Comparison of ENCODE assay signal across 24 mouse cellular contexts in the genomic region with DNA sequence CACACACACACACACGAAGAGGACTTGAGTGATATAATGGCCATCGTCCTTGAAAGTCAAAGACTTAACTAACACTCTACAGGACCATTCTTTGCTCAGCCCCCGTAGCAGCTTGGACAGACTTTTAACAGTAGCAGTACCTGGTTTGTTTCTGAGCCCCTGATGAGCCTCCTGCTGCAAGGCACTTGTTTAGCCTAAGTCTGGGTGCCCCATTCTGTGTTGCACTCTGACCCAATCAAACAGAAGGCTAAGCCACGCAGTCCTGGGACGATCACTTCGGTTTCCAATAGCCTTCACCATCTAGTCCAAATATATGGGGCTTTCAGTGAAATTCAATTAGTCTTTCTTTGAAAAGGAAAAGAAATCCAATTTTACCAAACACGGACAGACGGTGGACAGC. TPM values are rescaled to one million over a fixed set of nuclear protein-coding genes. Genes with fewer than 3 reads are reported as not detected.
DNase-seq lines count a peak whose midpoint lies in the region; ATAC-seq and TF ChIP-seq lines count a peak whose summit lies in the region.
"Had no signal": no experiment of that assay in that cellular context is flagged by ENCODE, and none has a peak within 500 bp of the region (broad histone marks: within the 10 kb centered on the region; RNA-seq: fewer than 3 reads in every experiment).

No protein-coding gene starts in this region.

- peak; percentile 58 for DNase-seq in heart, adult 11 months
- no peak for DNase-seq in heart, postnatal 10 days
- DNase-seq in kidney, postnatal 10 days: no peak
- DNase-seq in liver, postnatal 0 days: no peak
- no peak for DNase-seq in liver
- DNase-seq: adrenal gland, adult 8-10 months; adrenal gland, postnatal 14 days; adrenal gland, postnatal 36 days; B cell, adult 2 months; cerebellum, adult 11-12 months; cerebellum, adult 2 months; cerebellum, adult 9-10 months; cerebellum, postnatal 10 days; cerebellum, postnatal 25 days had no signal

- H3K36me3 ChIP-seq in kidney, embryonic 15.5 days: peaks cover 21% of the 10 kb centered on the region
- H3K36me3 ChIP-seq in liver, postnatal 0 days (replicated peaks; ENCODE audit: insufficient read depth, low read length): no peaks in the 10 kb centered on the region

- intact Hi-C loops in heart, postnatal 10 days (cut with DNase I): no loop called here

- H3K9me3 ChIP-seq in kidney, embryonic 15.5 days (replicated peaks): no peaks in the 10 kb centered on the region
- H3K9me3 ChIP-seq in liver, postnatal 0 days (ENCODE audit: low read length): no peaks in the 10 kb centered on the region
- H3K9me3 ChIP-seq: embryonic facial prominence, embryonic 10.5 days; embryonic facial prominence, embryonic 12.5 days; forebrain, embryonic 13.5 days; forebrain, embryonic 15.5 days; G1E had no signal

- TF ChIP-seq CTCF in liver, postnatal 0 days (IDR thresholded peaks at IDR 0.05; ENCODE audit: low read depth): no peak

- H3K4me2 ChIP-seq in kidney, embryonic 15.5 days: no peak overlapping the region
- H3K4me2 ChIP-seq in liver, postnatal 0 days (ENCODE audit: low read depth, low read length): no peak overlapping the region
- H3K4me2 ChIP-seq: embryonic facial prominence, embryonic 12.5 days; forebrain, embryonic 13.5 days; forebrain, embryonic 15.5 days had no signal

- ATAC-seq in kidney, embryonic 15.5 days (replicated peaks; ENCODE audit: low FRiP score): no peak
- peak; percentile 33; the same call in 1 of the 2 replicates for ATAC-seq in liver, postnatal 0 days
- ATAC-seq: activated CD4-positive, CD25-positive, alpha-beta regulatory T cell, adult 4 months; CD4-positive, CD25-positive, alpha-beta regulatory T cell, adult 4 months; forebrain, embryonic 13.5 days; forebrain, embryonic 15.5 days; Patski had no signal

- H3K27ac ChIP-seq in kidney, embryonic 15.5 days: peak overlapping the region; percentile 19; the same call in 1 of the 2 replicates
- peak overlapping the region; percentile 17; the same call in 1 of the 2 replicates for H3K27ac ChIP-seq in liver, postnatal 0 days (ENCODE audit: low read depth)
- H3K27ac ChIP-seq: embryonic facial prominence, embryonic 10.5 days; embryonic facial prominence, embryonic 12.5 days; forebrain, embryonic 13.5 days; forebrain, embryonic 15.5 days had no signal

- no peak for TF ChIP-seq EP300 in liver, postnatal 0 days (IDR thresholded peaks at IDR 0.05; ENCODE audit: low read depth)

- H3K4me1 ChIP-seq in kidney, embryonic 15.5 days: peaks cover 6% of the 10 kb centered on the region; the same call in 1 of the 2 replicates
- 0 out of 2 replicates have a peak, but pooled peaks cover 3% of the 10 kb centered on the region for H3K4me1 ChIP-seq in liver, postnatal 0 days (ENCODE audit: insufficient read depth)
- H3K4me1 ChIP-seq: embryonic facial prominence, embryonic 10.5 days; embryonic facial prominence, embryonic 12.5 days had no signal

- no peak overlapping the region for H3K4me3 ChIP-seq in kidney, embryonic 15.5 days (replicated peaks)
- H3K4me3 ChIP-seq in liver, postnatal 0 days (ENCODE audit: low read depth, low read length): no peak overlapping the region
- H3K4me3 ChIP-seq: embryonic facial prominence, embryonic 10.5 days; embryonic facial prominence, embryonic 12.5 days; forebrain, embryonic 13.5 days; forebrain, embryonic 15.5 days had no signal

- H3K27me3 ChIP-seq in kidney, embryonic 15.5 days: no peaks in the 10 kb centered on the region
- no peaks in the 10 kb centered on the region for H3K27me3 ChIP-seq in liver, postnatal 0 days (ENCODE audit: insufficient read depth, low read length)
- H3K27me3 ChIP-seq: CH12.LX; embryonic facial prominence, embryonic 12.5 days; forebrain, embryonic 13.5 days; forebrain, embryonic 15.5 days; Patski had no signal

- 74% methylated on average over 8 of the region's 8 CpGs for WGBS in kidney, embryonic 15.5 days
- WGBS in liver, postnatal 0 days (ENCODE audit: insufficient replicate concordance): 73% methylated on average over 8 of the region's 8 CpGs

- H3K9ac ChIP-seq in kidney, embryonic 15.5 days: no peak overlapping the region
- no peak overlapping the region for H3K9ac ChIP-seq in liver, postnatal 0 days (replicated peaks)
- H3K9ac ChIP-seq: embryonic facial prominence, embryonic 12.5 days; forebrain, embryonic 13.5 days; forebrain, embryonic 15.5 days had no signal

RNA-seq across cellular contexts. Expression of a gene that starts 28.4 kb away (rescaled TPM):
- total RNA-seq in heart, postnatal 10 days (2021): 10 to 100 TPM; 62.7 to 67.0 TPM
- polyA plus RNA-seq in kidney, embryonic 15.5 days (2015; fragmentation: Nextera tagmentation; extraction: Ambion mirVana): 58.7 and 64.7 TPM in 2 replicates
- 15.1 and 16.3 TPM in 2 replicates for polyA plus RNA-seq in liver, postnatal 0 days (2015; fragmentation: Nextera tagmentation; extraction: Ambion mirVana)
